Mouse (Mus musculus) forebrain, embryonic 16.5 days (tissue): ENCODE data around the gene Tnpo1. TPM values are rescaled to one million over a fixed set of nuclear protein-coding genes. Genes with fewer than 3 reads are reported as not detected.

Experiments used
- ATAC-seq: fragments of 200-750 bp; cut with Nextera tagmentation; 2 replicates; pipeline ENCODE4 v1.8.0; 2017; ENCODE audit warnings: mild to moderate bottlenecking, moderate library complexity
- H3K27ac ChIP-seq: fragments of 300-500 bp; sonication (generic); 2 replicates; pipeline ENCODE4 v1.5.1; 2014; ENCODE audit warnings: low read length, control low read depth
- H3K27me3 ChIP-seq: fragments of 300-500 bp; sonication (generic); replicated peaks from 2 replicates; pipeline ENCODE4 v1.6.1; 2014; ENCODE audit warnings: low read length; ENCODE audit not compliant: control insufficient read depth, insufficient read depth
- H3K36me3 ChIP-seq: fragments of 300-500 bp; sonication (generic); 2 replicates; pipeline ENCODE4 v1.6.1; 2014; ENCODE audit not compliant: control insufficient read depth, insufficient read depth
- H3K4me1 ChIP-seq: fragments of 300-500 bp; sonication (generic); replicated peaks from 2 replicates; pipeline ENCODE4 v1.6.1; 2014; ENCODE audit warnings: low read length; ENCODE audit not compliant: control insufficient read depth, insufficient read depth
- H3K4me2 ChIP-seq: fragments of 300-500 bp; sonication (generic); 2 replicates; pipeline ENCODE4 v1.6.1; 2014; ENCODE audit warnings: mild to moderate bottlenecking, low read length, control low read depth
- H3K4me3 ChIP-seq: fragments of 300-500 bp; sonication (generic); replicated peaks from 2 replicates; pipeline ENCODE4 v1.5.1; 2014; ENCODE audit warnings: mild to moderate bottlenecking, low read length, control low read depth
- H3K9ac ChIP-seq: fragments of 300-500 bp; sonication (generic); replicated peaks from 2 replicates; pipeline ENCODE4 v1.6.1; 2014; ENCODE audit warnings: low read depth, low read length, control low read depth
- H3K9me3 ChIP-seq: fragments of 300-500 bp; sonication (generic); 2 replicates; pipeline ENCODE4 v1.6.1; 2016; ENCODE audit warnings: low read length; ENCODE audit not compliant: control insufficient read depth
- WGBS: fragments of 180-500 bp; shearing (Covaris S2); extraction: QIAGEN DNeasy Blood & Tissue Kit; methylation state at CpG from one replicate; pipeline ENCODE4 v1.1.7; 2014; 5-methylcytosine and 5-hydroxymethylcytosine counted together
- polyA plus RNA-seq: library from polyadenylated mRNA; unstranded; fragments of >200 nt; fragmentation: Nextera tagmentation; extraction: Ambion mirVana; gene quantifications from 2 replicates; pipeline ENCODE4 v1.2.1, GENCODE M21; 2015

Tnpo1 gene
- 52.1 and 55.7 TPM in 2 replicates for polyA plus RNA-seq

DNA sequence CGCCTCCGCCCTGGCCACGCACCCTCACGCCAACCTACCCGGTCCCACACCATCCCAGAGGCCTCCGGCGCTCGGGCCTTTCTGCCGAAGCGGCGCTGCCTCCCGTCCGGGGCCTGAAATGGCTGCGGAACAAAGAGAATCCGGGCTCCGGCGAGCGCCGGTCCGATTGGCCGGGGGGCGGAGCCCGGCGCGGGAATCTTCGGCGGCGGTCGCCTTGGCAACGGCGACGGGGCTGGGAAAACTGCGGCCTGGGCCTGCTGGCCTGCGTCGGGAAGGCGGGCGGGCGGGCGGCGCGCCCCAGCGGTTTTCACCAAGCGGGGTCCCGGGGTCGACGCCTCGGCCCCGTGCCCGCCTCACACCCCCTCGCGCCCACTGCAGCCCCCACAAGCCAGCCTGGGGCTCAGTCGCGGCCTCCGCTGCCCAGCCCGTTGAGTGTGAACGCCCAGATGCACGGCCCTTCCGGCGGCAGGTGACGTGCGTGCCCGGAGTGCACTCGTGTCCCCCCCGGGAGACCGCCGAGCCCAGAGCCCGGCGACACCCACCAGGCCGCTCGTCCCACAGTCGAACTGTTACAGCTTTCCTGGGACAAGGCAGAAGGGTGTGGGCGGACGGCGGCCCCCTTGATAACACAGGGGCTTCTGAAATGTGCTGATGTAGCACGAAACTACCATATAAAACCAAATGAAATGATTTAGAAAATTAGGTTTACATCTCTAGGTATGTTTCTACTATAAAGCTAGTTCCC lies at the start of gene Tnpo1:
Tnpo1 (minus strand) TSS at position 172 of the 745 bp plus-strand sequence.
- no peaks in the 10 kb centered on the region for H3K9me3 ChIP-seq
- ATAC-seq, result peak; percentile 94
- H3K4me3 ChIP-seq, result peak within 1 kb of the TSS; percentile 95
- peak within 1 kb of the TSS; percentile 100 for H3K9ac ChIP-seq
- no peaks in the 10 kb centered on the region for H3K27me3 ChIP-seq
- H3K4me1 ChIP-seq, result peaks cover 20% of the 10 kb centered on the region
- no peaks in the 10 kb centered on the region for H3K36me3 ChIP-seq
- WGBS, result under 1% methylated on average over 63 of the region's 75 CpGs
- H3K27ac ChIP-seq, result peak within 1 kb of the TSS; percentile 98
- peak within 1 kb of the TSS; percentile 76 for H3K4me2 ChIP-seq

DNA sequence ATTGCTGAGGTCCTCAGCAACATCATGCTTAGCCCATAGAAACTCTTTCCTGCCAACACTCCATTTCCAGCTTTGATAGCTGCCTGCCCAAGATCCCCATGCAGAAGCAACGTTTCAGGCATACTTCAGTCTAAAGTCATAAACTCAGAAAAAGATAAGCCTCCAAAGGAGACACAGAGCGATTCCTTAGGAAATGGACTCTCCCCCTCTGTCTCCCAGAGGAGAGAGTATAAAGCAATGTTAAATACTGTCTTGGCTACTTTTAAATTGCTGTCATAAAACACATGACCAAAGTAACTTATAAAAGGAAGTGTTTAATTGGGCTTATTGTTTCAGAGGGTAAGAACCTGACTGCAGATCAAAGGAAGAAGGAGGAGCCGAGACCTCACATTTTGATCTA lies 45.9 kb upstream of the Tnpo1 start:
- Histone ChIP-seq H3K4me1 (no peaks in the 10 kb centered on the region), H3K36me3 (no peaks in the 10 kb centered on the region), H3K9me3 (no peaks in the 10 kb centered on the region), H3K9ac (no peak overlapping the region), H3K4me3 (no peak overlapping the region), H3K27me3 (no peaks in the 10 kb centered on the region), H3K4me2 (no peak overlapping the region), H3K27ac (no peak overlapping the region)
- 92% methylated on average over 3 of the region's 3 CpGs for WGBS
- no peak for ATAC-seq

DNA sequence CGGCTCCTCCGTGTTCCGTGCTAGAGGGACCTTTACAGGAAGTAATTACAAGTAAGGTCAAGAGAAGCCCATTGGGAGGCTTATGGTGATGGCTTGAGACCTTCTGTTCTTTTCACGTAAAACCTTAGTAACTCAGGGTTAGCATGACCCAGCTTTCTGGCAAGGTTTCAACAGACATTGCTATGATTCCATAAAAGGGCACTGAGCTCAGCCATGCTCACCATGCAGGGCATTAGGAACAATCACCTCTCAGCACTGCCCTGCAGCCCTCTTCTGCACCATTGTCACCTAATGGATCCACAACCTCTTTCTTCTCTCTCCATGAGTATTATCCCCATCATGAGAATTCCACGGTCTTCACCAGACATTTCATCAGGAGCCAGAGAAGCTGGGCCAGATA lies 45.5 kb upstream of the Tnpo1 start:
- Histone ChIP-seq H3K27ac (no peak overlapping the region), H3K4me1 (no peaks in the 10 kb centered on the region), H3K36me3 (no peaks in the 10 kb centered on the region), H3K4me2 (no peak overlapping the region), H3K4me3 (no peak overlapping the region), H3K27me3 (no peaks in the 10 kb centered on the region), H3K9me3 (no peaks in the 10 kb centered on the region), H3K9ac (no peak overlapping the region)
- WGBS, result 62% methylated on average over 5 of the region's 5 CpGs
- no peak for ATAC-seq

DNA sequence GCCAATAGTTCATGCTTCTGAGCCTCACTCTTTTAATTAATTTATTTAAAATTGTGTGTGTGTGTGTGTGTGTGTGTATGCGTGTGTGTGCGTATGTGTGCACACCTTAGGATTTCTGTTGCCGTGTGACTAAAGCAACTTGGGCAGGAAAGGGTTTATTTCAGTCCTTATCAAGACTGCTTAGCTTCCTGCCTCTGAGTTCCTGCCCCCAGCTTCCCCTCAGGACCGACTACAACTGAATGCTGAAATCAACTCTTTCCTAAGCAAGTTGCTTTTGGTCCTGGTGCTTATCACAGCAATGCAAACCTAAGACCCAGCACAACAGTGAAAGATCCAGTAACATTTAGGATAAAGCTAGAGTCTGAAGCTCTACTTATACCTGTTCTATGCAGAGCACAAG lies 42.3 kb upstream of the Tnpo1 start:
- no peaks in the 10 kb centered on the region for H3K4me1 ChIP-seq
- 82% methylated on average over 4 of the region's 4 CpGs for WGBS
- no peaks in the 10 kb centered on the region for H3K27me3 ChIP-seq
- no peak overlapping the region for H3K27ac ChIP-seq
- no peak for ATAC-seq
- H3K4me2 ChIP-seq, result no peak overlapping the region
- no peak overlapping the region for H3K9ac ChIP-seq
- no peak overlapping the region for H3K4me3 ChIP-seq
- no peaks in the 10 kb centered on the region for H3K36me3 ChIP-seq
- no peaks in the 10 kb centered on the region for H3K9me3 ChIP-seq

DNA sequence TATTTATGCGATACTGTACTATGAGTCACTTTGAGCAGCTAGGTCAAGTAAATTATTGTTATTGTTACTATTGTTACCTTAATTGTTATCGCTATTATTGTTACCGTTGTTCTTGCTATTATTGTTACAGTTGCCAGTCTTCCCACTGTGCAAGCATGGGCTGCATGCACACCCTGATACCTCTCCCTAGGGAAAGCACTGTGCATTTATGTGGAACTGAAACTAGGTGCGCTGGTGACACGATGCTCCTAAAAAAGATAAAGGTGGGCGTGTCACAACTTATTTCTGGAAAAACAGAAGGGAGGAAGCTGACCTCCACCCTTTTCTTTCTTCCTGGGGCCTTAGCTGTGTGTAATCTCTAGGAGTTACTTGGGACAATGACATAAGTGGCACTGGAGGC lies 41.8 kb upstream of the Tnpo1 start:
- Histone ChIP-seq H3K27me3 (no peaks in the 10 kb centered on the region), H3K9me3 (no peaks in the 10 kb centered on the region), H3K36me3 (no peaks in the 10 kb centered on the region), H3K4me2 (no peak overlapping the region), H3K9ac (no peak overlapping the region), H3K27ac (no peak overlapping the region), H3K4me3 (no peak overlapping the region), H3K4me1 (no peaks in the 10 kb centered on the region)
- 86% methylated on average over 6 of the region's 6 CpGs for WGBS
- ATAC-seq, result no peak

DNA sequence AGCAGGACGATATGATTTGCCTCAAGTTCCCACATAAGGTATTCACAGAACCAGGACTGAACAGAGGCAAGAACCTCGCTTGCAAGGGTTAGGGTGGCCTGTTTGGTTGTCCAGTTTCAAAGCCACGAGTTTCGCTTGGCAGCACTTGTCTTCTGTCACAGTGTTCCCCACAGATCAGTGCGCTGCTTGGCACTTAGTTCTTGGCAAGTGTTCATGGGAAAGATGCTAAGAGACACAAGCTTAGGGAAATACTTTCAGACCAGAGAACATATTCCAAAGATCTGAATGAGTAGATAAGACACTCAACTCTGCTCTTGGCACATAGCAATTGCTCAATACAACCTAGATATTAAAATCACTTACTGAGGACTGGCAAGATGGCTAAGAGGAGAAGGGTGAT lies 40.4 kb upstream of the Tnpo1 start:
- Histone ChIP-seq H3K36me3 (no peaks in the 10 kb centered on the region), H3K4me2 (no peak overlapping the region), H3K4me1 (no peaks in the 10 kb centered on the region), H3K27ac (no peak overlapping the region), H3K9me3 (no peaks in the 10 kb centered on the region), H3K4me3 (no peak overlapping the region), H3K27me3 (no peaks in the 10 kb centered on the region), H3K9ac (no peak overlapping the region)
- no peak for ATAC-seq
- WGBS, result 76% methylated on average over 5 of the region's 5 CpGs

DNA sequence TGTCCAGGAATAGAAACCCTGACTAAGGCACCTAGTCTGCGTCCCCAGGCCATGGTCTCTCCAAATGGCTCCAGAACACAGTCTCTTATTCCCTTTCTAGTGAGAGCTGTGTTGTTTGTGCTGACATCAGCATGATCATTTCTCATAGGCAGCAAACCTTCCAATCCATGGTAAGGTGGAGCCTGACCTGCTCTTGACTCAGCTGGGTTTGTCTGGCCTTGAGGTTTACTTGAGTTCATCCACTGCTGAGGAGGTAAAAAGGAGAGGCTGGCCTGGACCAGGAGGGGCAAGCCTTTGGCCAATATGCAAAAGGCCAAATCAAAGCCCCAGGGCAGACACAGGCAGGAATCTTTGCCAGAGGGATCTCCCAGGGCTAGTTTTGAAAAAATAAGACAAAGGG lies 37.4 kb upstream of the Tnpo1 start:
- no peak overlapping the region for H3K4me2 ChIP-seq
- no peaks in the 10 kb centered on the region for H3K36me3 ChIP-seq
- no peak overlapping the region for H3K4me3 ChIP-seq
- H3K27ac ChIP-seq, result no peak overlapping the region
- H3K9me3 ChIP-seq, result no peaks in the 10 kb centered on the region
- WGBS, result 82% methylated on average over 1 of the region's 1 CpGs
- no peaks in the 10 kb centered on the region for H3K4me1 ChIP-seq
- no peak overlapping the region for H3K9ac ChIP-seq
- ATAC-seq, result no peak
- no peaks in the 10 kb centered on the region for H3K27me3 ChIP-seq

DNA sequence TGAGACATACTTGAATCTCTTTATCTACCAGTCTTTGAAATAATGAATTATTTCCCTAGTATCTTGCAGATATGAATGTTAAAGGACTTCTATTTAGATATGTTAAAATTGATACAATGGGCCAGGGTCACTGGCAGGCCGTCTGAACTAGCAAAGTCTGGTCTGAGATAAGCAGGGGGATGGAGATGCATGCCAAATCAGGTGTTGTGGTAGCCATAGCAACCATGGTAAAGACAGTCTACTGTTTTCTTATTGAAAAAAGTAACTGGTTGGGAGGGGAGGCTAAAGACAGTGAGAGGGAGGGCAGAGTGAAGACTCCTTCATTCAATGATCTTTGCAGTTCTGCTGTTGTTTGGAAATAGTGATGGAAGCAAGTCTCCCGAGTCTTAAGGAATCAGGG lies 32.0 kb upstream of the Tnpo1 start:
- no peaks in the 10 kb centered on the region for H3K4me1 ChIP-seq
- H3K27me3 ChIP-seq, result no peaks in the 10 kb centered on the region
- no peak overlapping the region for H3K4me3 ChIP-seq
- H3K27ac ChIP-seq, result no peak overlapping the region
- no peak for ATAC-seq
- no peaks in the 10 kb centered on the region for H3K9me3 ChIP-seq
- H3K9ac ChIP-seq, result no peak overlapping the region
- no peak overlapping the region for H3K4me2 ChIP-seq
- WGBS, result 27% methylated on average over 2 of the region's 2 CpGs
- no peaks in the 10 kb centered on the region for H3K36me3 ChIP-seq

DNA sequence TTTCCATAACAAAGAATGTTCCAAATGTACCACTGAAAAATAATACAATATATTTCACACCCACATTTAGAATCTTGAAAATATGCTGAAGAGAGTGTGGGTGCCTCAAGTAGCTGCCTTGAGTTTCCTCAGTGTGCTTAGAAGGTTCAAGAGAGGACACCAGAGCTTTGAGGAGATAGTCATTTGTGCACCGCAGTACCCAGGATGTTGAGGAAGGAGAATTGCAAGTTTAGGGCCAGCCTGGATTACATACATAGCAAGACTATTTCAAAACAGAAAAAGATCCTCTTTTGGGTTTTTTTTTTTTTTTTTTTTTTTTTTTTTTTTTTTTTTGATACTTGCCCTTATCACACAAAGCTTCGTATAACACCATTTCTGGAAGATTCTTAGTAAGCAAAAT lies 30.0 kb upstream of the Tnpo1 start:
- WGBS, result 76% methylated on average over 2 of the region's 2 CpGs
- H3K4me1 ChIP-seq, result no peaks in the 10 kb centered on the region
- no peak overlapping the region for H3K9ac ChIP-seq
- no peak overlapping the region for H3K4me2 ChIP-seq
- H3K4me3 ChIP-seq, result no peak overlapping the region
- no peak overlapping the region for H3K27ac ChIP-seq
- H3K27me3 ChIP-seq, result no peaks in the 10 kb centered on the region
- no peak for ATAC-seq
- no peaks in the 10 kb centered on the region for H3K9me3 ChIP-seq
- H3K36me3 ChIP-seq, result no peaks in the 10 kb centered on the region

DNA sequence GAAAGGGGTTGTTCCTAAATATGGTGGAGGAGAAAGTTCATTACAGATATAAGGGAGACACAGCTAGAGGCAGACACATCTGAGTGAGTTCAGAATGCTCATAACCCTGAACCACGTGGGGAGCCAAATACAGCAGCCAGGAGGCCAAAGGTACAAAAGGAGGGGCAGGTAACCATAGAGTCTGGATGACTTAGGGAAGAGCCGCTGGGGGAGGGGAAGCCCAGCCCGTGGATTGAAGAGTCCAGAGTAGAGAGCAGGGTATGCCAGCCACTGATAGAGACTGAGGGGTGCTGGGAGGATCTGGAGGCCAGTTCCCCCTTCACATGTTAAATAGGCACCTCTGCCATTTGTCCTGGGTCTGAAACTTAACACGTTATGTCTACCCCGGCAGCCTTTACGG lies 29.5 kb upstream of the Tnpo1 start:
- H3K36me3 ChIP-seq, result no peaks in the 10 kb centered on the region
- WGBS, result 68% methylated on average over 6 of the region's 6 CpGs
- no peak overlapping the region for H3K4me3 ChIP-seq
- no peaks in the 10 kb centered on the region for H3K9me3 ChIP-seq
- H3K9ac ChIP-seq, result no peak overlapping the region
- no peak overlapping the region for H3K4me2 ChIP-seq
- no peak for ATAC-seq
- H3K4me1 ChIP-seq, result no peaks in the 10 kb centered on the region
- no peaks in the 10 kb centered on the region for H3K27me3 ChIP-seq
- H3K27ac ChIP-seq, result no peak overlapping the region
